ENCODE assay signal across 20 mouse cellular contexts in genomic region chr6:134130816-134131215, GRCm38 (mm10).
DNase-seq lines count a peak whose midpoint lies in the region; ATAC-seq lines count a peak whose summit lies in the region.
"Had no signal": no experiment of that assay in that cellular context is flagged by ENCODE, and none has a peak within 500 bp of the region (broad histone marks: within the 10 kb centered on the region; RNA-seq: fewer than 3 reads in every experiment).

No protein-coding gene starts in this region.

- H3K27ac ChIP-seq in heart, embryonic 13.5 days (replicated peaks) = peak overlapping the region; percentile 4; the same call in 1 of the 2 replicates
- H3K27ac ChIP-seq in heart, embryonic 11.5 days (ENCODE audit: low read depth, low read length) = no peak overlapping the region
- peak overlapping the region; percentile 41 for H3K27ac ChIP-seq in liver, embryonic 13.5 days
- H3K27ac ChIP-seq: embryonic facial prominence, embryonic 13.5 days; limb, embryonic 15.5 days; midbrain, embryonic 13.5 days; stomach, embryonic 15.5 days had no signal

- DNase-seq in c-Kit-positive CD71-negative TER-119-negative erythroid progenitor cells, embryonic 14.5 days (ENCODE audit: low read depth) = peak; percentile 38
- DNase-seq in liver, embryonic 13.5 days = peak; percentile 34
- DNase-seq in cerebellum, postnatal 10 days = no peak
- DNase-seq in thymus, postnatal 36 days = no peak
- DNase-seq: cerebellum, adult 18-20 months; gastrocnemius, postnatal 36 days; heart, postnatal 4 days; kidney, adult 8-10 months; kidney, postnatal 36 days; lung, postnatal 14 days; spleen, adult 18-20 months; thymus, adult 2 months had no signal

- no peaks in the 10 kb centered on the region for H3K9me3 ChIP-seq in heart, embryonic 13.5 days
- H3K9me3 ChIP-seq in heart, embryonic 11.5 days (replicated peaks; ENCODE audit: control insufficient read depth, low read length) = no peaks in the 10 kb centered on the region; the same call in 1 of the 2 replicates
- no peaks in the 10 kb centered on the region for H3K9me3 ChIP-seq in liver, embryonic 13.5 days (replicated peaks)
- H3K9me3 ChIP-seq: embryonic facial prominence, embryonic 13.5 days; limb, embryonic 15.5 days; stomach, embryonic 15.5 days had no signal

- no peak overlapping the region for H3K4me3 ChIP-seq in heart, embryonic 13.5 days
- H3K4me3 ChIP-seq in heart, embryonic 11.5 days (ENCODE audit: low read depth, low read length) = no peak overlapping the region
- no peak overlapping the region for H3K4me3 ChIP-seq in liver, embryonic 13.5 days (replicated peaks)
- H3K4me3 ChIP-seq: embryonic facial prominence, embryonic 13.5 days; limb, embryonic 15.5 days; midbrain, embryonic 13.5 days; stomach, embryonic 15.5 days had no signal

- ATAC-seq in heart, embryonic 13.5 days (ENCODE audit: extremely low read depth, insufficient number of reproducible peaks, low FRiP score, low TSS enrichment) = no peak
- no peak for ATAC-seq in heart, embryonic 11.5 days (replicated peaks; ENCODE audit: insufficient number of reproducible peaks, low FRiP score, low TSS enrichment)
- peak; percentile 82 for ATAC-seq in liver, embryonic 13.5 days (ENCODE audit: low read depth)
- peak; percentile 71 for ATAC-seq in megakaryocyte progenitor cell, adult 5-6 weeks (replicated peaks; ENCODE audit: poor library complexity)
- ATAC-seq in CD4-positive, CD25-positive, alpha-beta regulatory T cell, adult 4 months = no peak
- ATAC-seq: midbrain, embryonic 13.5 days had no signal

- H3K4me2 ChIP-seq in heart, embryonic 13.5 days = no peak overlapping the region
- no peak overlapping the region for H3K4me2 ChIP-seq in heart, embryonic 11.5 days
- 0 out of 2 replicates have a peak overlapping the region, but pooled peaks have one; percentile 9 for H3K4me2 ChIP-seq in liver, embryonic 13.5 days
- H3K4me2 ChIP-seq: embryonic facial prominence, embryonic 13.5 days; limb, embryonic 15.5 days; midbrain, embryonic 13.5 days; stomach, embryonic 15.5 days had no signal

- no peak overlapping the region for H3K9ac ChIP-seq in heart, embryonic 13.5 days
- no peak overlapping the region for H3K9ac ChIP-seq in heart, embryonic 11.5 days (ENCODE audit: low read depth, low read length)
- H3K9ac ChIP-seq in liver, embryonic 13.5 days = no peak overlapping the region
- H3K9ac ChIP-seq: embryonic facial prominence, embryonic 13.5 days; limb, embryonic 15.5 days; midbrain, embryonic 13.5 days; stomach, embryonic 15.5 days had no signal

- H3K27me3 ChIP-seq in heart, embryonic 13.5 days (replicated peaks) = no peaks in the 10 kb centered on the region
- no peaks in the 10 kb centered on the region for H3K27me3 ChIP-seq in heart, embryonic 11.5 days (ENCODE audit: control insufficient read depth, insufficient read depth, low read length)
- H3K27me3 ChIP-seq in liver, embryonic 13.5 days = no peaks in the 10 kb centered on the region
- H3K27me3 ChIP-seq: embryonic facial prominence, embryonic 13.5 days; limb, embryonic 15.5 days; midbrain, embryonic 13.5 days; stomach, embryonic 15.5 days had no signal

- WGBS in heart, embryonic 13.5 days = 74% methylated on average over 5 of the region's 5 CpGs
- 75% methylated on average over 5 of the region's 5 CpGs for WGBS in heart, embryonic 11.5 days (ENCODE audit: insufficient replicate concordance)
- 29% methylated on average over 5 of the region's 5 CpGs for WGBS in liver, embryonic 13.5 days (ENCODE audit: insufficient replicate concordance)

- H3K36me3 ChIP-seq in heart, embryonic 13.5 days = peaks cover 20% of the 10 kb centered on the region
- peaks cover 4% of the 10 kb centered on the region; the same call in 1 of the 2 replicates for H3K36me3 ChIP-seq in heart, embryonic 11.5 days (ENCODE audit: control insufficient read depth, insufficient read depth, low read length)
- peaks cover 6% of the 10 kb centered on the region for H3K36me3 ChIP-seq in liver, embryonic 13.5 days
- H3K36me3 ChIP-seq: limb, embryonic 15.5 days had no signal

- peaks cover 60% of the 10 kb centered on the region for H3K4me1 ChIP-seq in heart, embryonic 13.5 days
- H3K4me1 ChIP-seq in heart, embryonic 11.5 days (ENCODE audit: control insufficient read depth, insufficient read depth, low read length) = peaks cover 36% of the 10 kb centered on the region
- H3K4me1 ChIP-seq in liver, embryonic 13.5 days (replicated peaks) = peaks cover 54% of the 10 kb centered on the region
- H3K4me1 ChIP-seq: limb, embryonic 15.5 days; stomach, embryonic 15.5 days had no signal

Comparison
In these comparisons a context has a peak if more than half of its experiments do, and no peak if none do; other contexts are left out.
1. ATAC-seq: peak in liver, embryonic 13.5 days (single experiment) and megakaryocyte progenitor cell, adult 5-6 weeks (single experiment); none in heart, embryonic 13.5 days (single experiment), heart, embryonic 11.5 days (single experiment) and CD4-positive, CD25-positive, alpha-beta regulatory T cell, adult 4 months (single experiment).
2. DNase-seq: peak in c-Kit-positive CD71-negative TER-119-negative erythroid progenitor cells, embryonic 14.5 days (single experiment) and liver, embryonic 13.5 days (single experiment); none in cerebellum, postnatal 10 days (0 of 2) and thymus, postnatal 36 days (0 of 2).